Mouse (Mus musculus) ES-Bruce4 (cell line): Measurements from ENCODE around the gene Top2b. TPM values are rescaled to one million over a fixed set of nuclear protein-coding genes. Genes with fewer than 3 reads are reported as not detected.

ENCODE experiments used
- H3K27ac ChIP-seq: 2 replicates; pipeline ENCODE4 v1.5.1; 2012; ENCODE audit warnings: low read length, inconsistent platforms; ENCODE audit not compliant: insufficient read depth
- H3K27me3 ChIP-seq: 2 replicates; pipeline ENCODE4 v1.6.1; 2012; ENCODE audit warnings: mild to moderate bottlenecking, low read length, inconsistent platforms; ENCODE audit not compliant: control insufficient read depth, poor library complexity, insufficient read depth, severe bottlenecking
- H3K36me3 ChIP-seq: 2 replicates; pipeline ENCODE4 v1.6.1; 2012; ENCODE audit warnings: inconsistent platforms, mild to moderate bottlenecking, low read length, moderate library complexity; ENCODE audit not compliant: control insufficient read depth, poor library complexity, insufficient read depth, severe bottlenecking
- H3K4me1 ChIP-seq: one replicate; pipeline ENCODE4 v1.8.1; 2011; ENCODE audit warnings: low read length; ENCODE audit not compliant: control insufficient read depth, insufficient read depth
- H3K4me3 ChIP-seq: 2 replicates; pipeline ENCODE4 v1.5.1; 2011; ENCODE audit warnings: low read depth, mild to moderate bottlenecking, low read length
- H3K9ac ChIP-seq: 2 replicates; pipeline ENCODE4 v1.6.1; 2012; ENCODE audit warnings: low read depth, mild to moderate bottlenecking, inconsistent platforms; ENCODE audit not compliant: poor library complexity, severe bottlenecking
- H3K9me3 ChIP-seq: replicated peaks from 2 replicates; pipeline ENCODE4 v1.6.1; 2012; ENCODE audit warnings: mild to moderate bottlenecking, low read length, inconsistent platforms; ENCODE audit not compliant: control insufficient read depth, poor library complexity, insufficient read depth, severe bottlenecking
- CTCF ChIP-seq: IDR thresholded peaks from one replicate; pipeline ENCODE4 v1.8.1; 2011; ENCODE audit warnings: low read depth, low read length
- EP300 ChIP-seq: IDR thresholded peaks from 2 replicates; pipeline ENCODE4 v1.6.1; 2011; ENCODE audit warnings: low read depth, low read length; ENCODE audit not compliant: insufficient read depth
- POLR2A ChIP-seq: IDR thresholded peaks from one replicate; pipeline ENCODE4 v1.8.1; 2011; ENCODE audit warnings: low read length; ENCODE audit not compliant: insufficient read depth
- polyA plus RNA-seq: library from polyadenylated mRNA; stranded (reverse); fragments of >200 nt; gene quantifications from 2 replicates; pipeline ENCODE4 v1.2.4, GENCODE M21; 2011; ENCODE audit warnings: low read depth; ENCODE audit not compliant: missing spikeins, insufficient read depth, insufficient read length

Top2b gene
- polyA plus RNA-seq, 1 experiment = 122 TPM

GRCm38 (mm10) chr14:16364161-16364831 lies 683 bp upstream of the Top2b start:
- Histone ChIP-seq H3K27me3 (no peaks in the 10 kb centered on the region), H3K9me3 (no peaks in the 10 kb centered on the region), H3K9ac (peak overlapping the region; percentile 53), H3K36me3 (no peaks in the 10 kb centered on the region), H3K4me1 (no peaks in the 10 kb centered on the region), H3K27ac (no peak overlapping the region), H3K4me3 (peak overlapping the region; percentile 90)
- TF ChIP-seq EP300 (no peak), POLR2A (no peak), CTCF (no peak)

DNA sequence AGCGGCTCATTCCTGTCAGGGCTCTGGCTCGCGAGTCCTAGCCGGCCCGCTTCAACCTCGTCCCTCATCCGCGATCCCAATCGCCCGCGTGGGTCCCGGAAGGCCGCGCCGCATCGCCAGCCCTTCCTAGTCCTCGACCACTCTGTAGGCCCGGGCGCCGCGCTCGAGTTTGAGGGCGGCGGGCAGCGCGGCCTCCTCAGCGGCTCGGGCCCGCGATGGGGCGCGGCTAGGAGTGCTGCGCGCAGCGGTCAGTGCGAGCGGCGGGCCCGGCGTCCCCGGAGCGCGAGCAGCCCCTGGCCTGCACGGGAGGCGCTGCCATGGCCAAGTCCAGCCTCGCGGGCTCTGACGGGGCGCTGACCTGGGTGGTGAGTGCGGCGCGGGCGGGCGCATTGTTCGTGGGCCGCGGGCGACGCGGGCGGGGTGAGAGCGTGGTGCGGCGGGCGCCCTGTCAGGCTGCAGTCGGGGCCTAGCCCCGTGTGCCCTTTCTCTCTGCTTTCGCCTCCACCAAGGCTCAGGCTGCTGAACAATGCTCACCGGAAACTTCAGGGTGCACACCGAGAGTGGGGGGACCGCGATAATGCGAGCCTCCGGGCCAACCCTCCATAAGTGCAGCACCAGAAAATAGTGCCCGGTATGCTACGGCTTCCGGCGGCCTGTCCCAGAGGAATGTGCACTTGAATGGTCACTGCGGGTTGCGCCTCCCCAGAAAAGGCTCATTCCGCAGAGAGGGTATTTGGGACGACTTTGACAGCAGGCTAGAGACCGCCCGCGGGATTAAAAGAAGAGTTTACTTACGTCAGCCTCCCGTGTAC lies 589 bp downstream of the Top2b start:
- H3K27me3 ChIP-seq = no peaks in the 10 kb centered on the region
- no peaks in the 10 kb centered on the region for H3K4me1 ChIP-seq
- TF ChIP-seq CTCF = no peak
- TF ChIP-seq EP300 = no peak
- TF ChIP-seq POLR2A = no peak
- no peak overlapping the region for H3K27ac ChIP-seq
- no peaks in the 10 kb centered on the region for H3K36me3 ChIP-seq
- H3K4me3 ChIP-seq = peak overlapping the region; percentile 95
- no peaks in the 10 kb centered on the region for H3K9me3 ChIP-seq
- H3K9ac ChIP-seq = peak overlapping the region; percentile 76

DNA sequence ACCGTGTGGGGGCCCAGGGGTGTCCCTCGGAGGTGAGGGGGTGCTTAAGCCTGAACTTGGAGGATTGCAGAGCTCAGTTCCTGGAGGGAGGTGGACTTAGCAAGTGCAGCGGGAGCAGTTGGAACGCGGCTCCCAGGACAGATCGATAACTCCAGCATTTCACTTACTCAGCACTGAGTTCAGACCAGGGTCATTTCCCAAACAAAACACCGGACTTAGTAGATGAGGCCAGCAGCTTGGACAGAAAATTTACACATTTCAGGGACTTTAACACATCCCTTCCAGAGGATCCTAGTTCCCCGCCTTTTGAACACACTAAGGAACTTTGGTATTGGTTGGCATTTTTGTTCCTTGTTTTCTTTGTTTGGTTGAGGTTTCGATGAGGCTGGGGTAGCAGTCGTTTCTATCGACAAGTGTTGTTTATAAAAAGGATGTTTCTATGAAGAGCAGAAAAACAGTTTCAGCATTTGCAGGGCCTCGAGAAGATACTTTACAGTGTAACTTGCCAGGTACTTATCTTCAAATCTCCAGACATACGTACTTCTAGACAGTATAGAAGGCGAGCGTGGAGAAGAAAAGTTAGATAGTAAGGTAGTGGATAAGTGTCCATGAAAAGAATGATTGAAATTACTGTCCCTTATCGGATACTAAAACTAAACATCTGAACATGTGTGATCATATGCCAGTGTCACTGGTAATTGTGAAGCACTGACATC lies 1.4 kb downstream of the Top2b start:
- Histone ChIP-seq H3K36me3 (no peaks in the 10 kb centered on the region), H3K27me3 (no peaks in the 10 kb centered on the region), H3K9ac (peak overlapping the region; percentile 76; the same call in 1 of the 2 replicates), H3K4me3 (peak overlapping the region; percentile 95), H3K27ac (no peak overlapping the region), H3K9me3 (no peaks in the 10 kb centered on the region), H3K4me1 (no peaks in the 10 kb centered on the region)
- TF ChIP-seq EP300 (no peak), CTCF (no peak), POLR2A (no peak)

- Histone ChIP-seq H3K9me3 (no peaks in the 10 kb centered on the region), H3K27me3 (no peaks in the 10 kb centered on the region), H3K36me3 (no peaks in the 10 kb centered on the region), H3K4me3 (no peak overlapping the region), H3K4me1 (no peaks in the 10 kb centered on the region), H3K27ac (no peak overlapping the region), H3K9ac (no peak overlapping the region)
- TF ChIP-seq POLR2A (no peak), CTCF (no peak), EP300 (no peak)
These were observed 2.0 kb downstream of the Top2b start for GRCm38 (mm10) chr14:16366986-16367385.

DNA sequence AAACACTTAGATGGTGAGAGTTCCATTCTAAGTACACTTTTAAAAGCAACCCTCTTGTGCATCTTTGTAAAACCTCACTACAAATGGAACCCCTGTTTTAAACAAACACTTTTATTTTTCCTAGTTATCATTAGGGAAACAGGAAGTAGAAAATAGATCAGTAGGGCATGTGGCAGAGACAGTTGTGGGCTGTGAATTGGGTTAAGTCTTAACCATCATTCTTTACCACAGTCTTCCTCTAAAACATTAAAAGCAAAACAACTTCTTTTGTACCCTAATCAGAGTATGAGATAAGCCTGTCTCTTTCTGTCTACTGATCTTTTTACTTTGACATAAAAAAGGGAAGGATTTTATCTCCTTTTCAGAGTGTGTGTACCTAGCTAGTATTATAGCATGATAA lies 7.8 kb downstream of the Top2b start:
- H3K36me3 ChIP-seq = no peaks in the 10 kb centered on the region
- no peak overlapping the region for H3K9ac ChIP-seq

More for the DNA sequence above, 7.8 kb downstream of the Top2b start:
- H3K4me3 ChIP-seq = no peak overlapping the region
- H3K27me3 ChIP-seq = no peaks in the 10 kb centered on the region
- H3K9me3 ChIP-seq = no peaks in the 10 kb centered on the region
- no peaks in the 10 kb centered on the region for H3K4me1 ChIP-seq
- TF ChIP-seq CTCF = no peak
- TF ChIP-seq EP300 = no peak
- TF ChIP-seq POLR2A = no peak
- no peak overlapping the region for H3K27ac ChIP-seq
